Mouse (Mus musculus) mouse embryonic stem cell (cell line): Measurements from ENCODE around the gene Igf1r.

Source experiments
- in situ Hi-C, 2 experiments: fragments of 300-500 bp; cut with MboI; formaldehyde crosslinking; loops; 1 replicate in 1 of 2; 3 replicates in 1 of 2; pipeline ENCODE4 v1.14.3; 2019 to 2020; ENCODE audit warnings: low sequenced_read_pairs in 2 of 2, low pct_unique_long_range_greater_than_20kb in 1 of 2, mixed read lengths in 1 of 2; ENCODE audit not compliant: unreplicated experiment in 1 of 2

The Igf1r gene

DNA sequence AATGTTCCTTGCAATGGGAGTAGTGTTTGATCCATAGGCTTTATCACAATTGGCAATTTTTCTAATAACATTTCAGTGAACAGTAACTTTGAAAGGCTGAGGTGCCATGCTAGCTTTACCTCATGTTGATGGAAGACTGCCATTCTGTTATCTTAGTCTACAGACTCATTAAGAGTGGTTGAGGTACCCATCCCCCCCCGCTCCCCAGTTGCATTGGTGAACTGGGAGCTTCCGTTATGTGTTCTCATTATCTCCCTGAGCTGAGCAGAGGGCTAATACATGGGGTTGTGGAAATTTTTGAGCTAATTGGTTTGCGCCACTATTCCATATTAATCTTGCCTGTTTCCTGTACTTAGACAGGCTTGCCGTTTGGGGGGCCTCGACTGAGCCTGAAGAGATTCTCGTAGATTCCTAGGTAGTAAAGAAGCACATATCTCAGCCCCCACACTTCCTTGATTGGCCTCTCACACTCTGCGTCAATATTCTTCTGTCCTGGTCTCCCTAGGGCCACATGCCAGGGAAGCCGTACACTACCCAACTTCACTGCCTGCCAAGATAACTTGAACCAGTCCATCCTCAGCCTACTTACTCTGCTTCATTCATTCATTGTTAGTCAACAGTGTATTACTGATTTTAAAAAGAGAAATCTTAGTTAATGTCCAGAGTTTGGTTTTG lies 139.8 kb downstream of the Igf1r start:
- in situ Hi-C loops, result no loop called here

DNA sequence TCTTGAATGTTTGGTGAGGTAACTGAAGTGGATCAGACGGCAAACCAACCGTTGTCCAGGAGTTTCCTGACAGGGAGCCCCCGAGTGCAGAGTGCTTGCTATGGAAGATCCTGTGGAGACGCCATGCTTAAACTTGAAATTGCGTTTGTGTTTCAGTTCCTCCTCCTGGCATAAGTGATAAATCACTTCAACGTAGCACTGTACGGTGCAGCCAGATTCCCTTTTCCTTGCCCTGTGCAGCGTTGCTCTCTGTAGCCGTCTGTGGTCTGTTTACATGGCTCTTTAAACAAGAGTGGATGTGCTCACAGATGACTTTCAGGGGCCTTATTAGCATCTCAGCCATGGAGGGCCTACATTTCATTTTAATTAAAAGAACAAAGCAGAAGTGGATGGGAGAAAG lies 141.2 kb downstream of the Igf1r start:
- in situ Hi-C loops, result no loop called here

DNA sequence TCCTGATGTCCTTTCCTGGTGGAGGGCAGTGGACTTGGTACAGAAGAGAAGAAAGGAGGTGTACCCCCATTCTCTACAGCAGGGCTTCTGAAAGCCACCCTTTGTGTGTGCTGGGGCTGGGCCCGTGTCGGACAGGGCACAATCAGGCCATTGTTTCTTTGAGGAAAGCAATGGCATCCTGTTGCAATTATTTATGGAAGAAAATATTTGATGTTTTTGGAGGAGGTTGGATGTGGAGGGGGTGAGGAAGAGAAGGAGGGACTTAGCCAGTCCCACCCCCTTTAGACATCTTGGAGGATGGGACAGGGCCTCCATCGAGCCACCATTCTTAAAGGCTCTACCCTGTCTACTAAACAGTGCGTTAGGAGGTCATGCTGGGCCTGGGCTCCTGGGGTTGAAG lies 142.9 kb downstream of the Igf1r start:
- in situ Hi-C loops, result no loop called here

DNA sequence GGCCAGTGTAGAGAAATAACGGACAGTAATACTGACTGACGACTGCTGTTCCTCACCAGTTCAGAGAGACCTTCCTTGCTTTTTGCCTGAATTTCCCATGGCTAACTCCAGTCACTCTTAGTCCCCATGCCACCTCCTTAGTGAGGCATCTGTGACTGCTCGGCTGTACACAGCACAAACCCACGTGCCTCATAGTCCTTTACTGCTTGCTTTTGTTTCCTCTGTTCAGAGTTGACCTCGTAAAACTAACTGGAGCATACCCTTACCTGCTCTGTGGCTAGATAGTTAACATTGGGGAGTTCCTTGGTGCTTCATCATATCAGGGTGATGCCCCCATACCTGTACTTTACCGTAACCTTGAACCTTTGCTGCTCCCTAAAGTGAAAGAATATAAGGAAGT lies 143.8 kb downstream of the Igf1r start:
- in situ Hi-C loops, result no loop called here

DNA sequence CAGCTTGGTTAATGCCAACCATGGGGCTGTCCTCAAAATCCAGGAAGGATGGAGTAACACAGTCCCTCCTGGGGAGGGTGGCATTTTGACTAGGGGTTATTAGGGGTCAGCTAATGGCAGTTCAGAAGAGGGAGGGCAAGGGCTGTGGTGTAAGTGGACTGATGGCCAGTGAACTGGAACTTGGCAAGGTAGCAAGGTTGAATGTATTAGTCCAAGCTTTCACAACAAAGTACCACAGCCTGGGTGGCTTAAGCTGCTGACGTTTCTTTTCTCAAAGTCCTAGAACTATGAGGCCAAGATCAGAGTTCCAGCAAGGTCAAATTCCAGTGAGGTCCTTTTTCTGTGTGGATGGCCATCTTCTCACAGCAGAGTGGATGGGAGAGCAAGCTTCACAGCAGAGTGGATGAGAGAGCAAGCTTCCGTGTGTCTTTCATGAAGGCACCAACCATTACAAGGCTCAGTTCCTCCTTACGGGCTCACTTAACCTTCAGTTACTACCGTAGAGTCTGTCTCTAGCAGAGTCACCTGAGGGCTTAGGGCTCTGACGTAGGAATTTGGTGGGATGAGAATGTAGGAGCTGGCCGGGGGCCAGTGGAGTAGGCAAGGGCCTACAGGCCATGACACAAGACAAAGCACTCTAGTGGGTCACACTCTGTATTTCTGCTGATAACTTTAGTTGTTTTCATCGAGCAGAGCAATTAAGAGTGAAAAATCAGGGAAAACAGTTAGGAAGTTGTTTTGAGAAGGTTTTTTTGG lies 144.6 kb downstream of the Igf1r start:
- in situ Hi-C loops, result no loop called here

DNA sequence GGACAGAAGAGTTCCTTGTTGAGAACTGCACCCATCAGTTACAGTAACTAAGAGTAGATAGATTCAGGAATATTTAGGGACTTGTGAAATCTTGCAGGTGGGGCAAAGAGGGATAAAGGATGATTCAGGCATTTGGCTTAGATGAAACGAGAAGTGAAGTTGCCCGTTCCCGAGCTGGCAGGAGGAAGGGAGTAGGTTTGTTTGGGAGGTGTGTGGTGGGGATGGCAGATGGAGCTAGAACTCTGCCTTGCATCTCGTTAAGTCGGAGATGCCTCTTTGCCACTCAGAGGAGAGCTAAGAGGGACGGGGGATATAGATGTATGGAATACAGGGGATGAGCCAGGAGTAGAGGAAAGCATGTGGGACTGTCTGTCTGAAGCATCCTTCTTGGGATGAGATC lies 145.5 kb downstream of the Igf1r start:
- in situ Hi-C loops, result no loop called here

DNA sequence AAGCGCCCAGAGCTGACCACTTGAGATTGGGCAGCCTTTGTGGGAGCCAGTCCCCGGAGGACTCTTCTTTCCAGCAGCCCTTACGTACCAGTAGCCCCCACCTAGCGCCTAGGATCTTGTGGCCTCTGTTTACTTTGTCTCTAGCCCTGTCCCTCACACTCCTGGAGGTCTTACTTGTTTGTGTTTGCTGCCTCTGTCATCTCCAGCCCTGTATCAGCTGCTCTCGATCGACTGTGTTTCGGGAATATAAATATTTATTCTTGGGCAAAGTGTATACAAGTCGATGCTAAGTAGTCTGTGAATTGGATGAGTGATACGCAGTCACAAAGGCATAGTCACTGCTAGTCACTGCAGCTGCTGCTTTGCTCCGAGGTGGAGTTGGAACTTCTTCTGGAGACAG lies 147.8 kb downstream of the Igf1r start:
- in situ Hi-C loops, result no loop called here

DNA sequence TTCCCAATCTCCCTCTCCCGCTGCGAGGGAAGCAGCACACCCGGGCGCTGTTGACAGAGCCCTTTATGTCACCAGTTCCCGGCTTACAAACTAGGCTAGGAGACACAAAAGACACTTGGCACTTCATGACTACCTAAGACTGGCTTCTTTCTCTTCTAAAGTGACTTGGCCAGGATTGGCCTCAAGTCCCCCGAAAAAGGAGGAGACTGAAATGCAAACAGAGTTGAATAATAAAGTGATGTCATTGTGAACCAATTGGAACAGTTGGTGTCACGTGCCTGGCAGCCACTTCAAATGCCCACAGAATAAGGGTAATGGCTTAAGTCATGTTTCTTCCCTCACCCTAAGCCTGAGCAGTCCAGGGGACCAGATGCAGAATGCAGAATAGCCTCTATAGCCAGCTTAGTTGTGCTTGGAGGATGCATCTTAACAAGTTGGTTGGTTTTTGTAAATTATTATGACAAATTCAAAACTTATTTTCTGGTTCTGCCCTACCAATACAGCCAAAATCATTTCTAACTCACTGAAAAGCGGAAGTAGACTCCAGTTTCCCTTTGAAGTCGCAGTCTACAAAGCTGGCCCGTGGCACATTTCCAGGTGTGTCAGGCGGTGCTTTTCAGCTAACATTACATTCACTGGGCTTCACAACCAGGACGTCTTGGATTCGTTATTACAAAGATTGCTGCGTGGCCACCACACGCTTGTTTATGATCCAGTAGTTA lies 150.0 kb downstream of the Igf1r start:
- in situ Hi-C loops, result no loop called here

DNA sequence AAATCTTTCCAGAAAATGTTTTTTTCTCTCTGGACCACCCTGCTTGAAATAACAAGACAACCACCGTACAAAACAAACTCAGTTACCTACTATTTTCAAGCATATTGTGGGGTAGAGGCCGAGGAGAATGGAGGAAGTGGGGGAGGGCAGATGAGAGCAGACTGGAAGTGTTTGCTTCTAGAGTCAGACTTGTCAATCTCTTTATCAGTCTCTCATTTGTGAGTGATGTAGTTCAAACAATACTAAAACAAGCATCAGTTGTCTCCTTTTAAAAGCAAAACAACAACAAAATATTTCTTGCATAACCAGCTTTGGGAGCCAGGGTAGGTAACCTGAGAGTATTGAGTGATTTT lies 150.5 kb downstream of the Igf1r start:
- in situ Hi-C loops, result no loop called here

DNA sequence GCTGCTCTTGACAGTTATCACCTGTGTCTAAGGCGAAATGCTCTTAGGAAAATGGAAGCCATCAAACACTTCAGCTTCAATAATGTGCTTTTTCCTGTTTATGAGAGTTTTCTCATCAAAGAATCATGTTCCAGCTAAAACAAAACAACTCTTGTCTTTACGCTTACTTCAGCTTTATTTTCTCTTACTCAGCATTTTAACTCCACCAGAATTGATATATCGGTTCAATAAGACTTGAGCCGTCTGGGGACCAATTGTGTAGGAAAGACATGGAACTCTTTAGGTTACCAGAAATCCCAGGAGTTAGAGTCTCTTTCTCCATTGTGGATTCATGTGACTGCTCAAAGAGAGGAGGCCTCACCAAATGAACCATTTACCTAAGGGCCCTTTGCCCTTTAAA lies 158.9 kb downstream of the Igf1r start:
- in situ Hi-C loops, result no loop called here

DNA sequence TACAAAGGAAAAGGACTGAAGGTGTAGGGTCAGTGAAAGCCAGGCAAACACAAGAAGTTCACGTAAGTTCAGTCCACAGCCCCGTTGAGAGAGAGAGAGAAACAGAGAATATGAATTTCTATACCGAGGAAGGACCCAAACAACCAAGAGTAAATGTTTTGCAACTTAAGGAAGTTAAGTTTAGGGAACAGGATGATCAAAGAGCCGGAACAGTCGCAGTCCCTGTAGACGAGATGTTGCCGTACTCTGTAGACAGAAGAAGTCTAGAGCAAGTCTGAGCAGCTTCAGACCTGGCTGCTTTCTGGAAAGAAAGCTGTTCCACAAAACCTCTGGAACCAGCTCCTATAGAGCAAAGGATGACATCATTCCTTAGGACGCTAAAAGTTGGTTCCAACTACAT lies 160.0 kb downstream of the Igf1r start:
- in situ Hi-C loops, result no loop called here

DNA sequence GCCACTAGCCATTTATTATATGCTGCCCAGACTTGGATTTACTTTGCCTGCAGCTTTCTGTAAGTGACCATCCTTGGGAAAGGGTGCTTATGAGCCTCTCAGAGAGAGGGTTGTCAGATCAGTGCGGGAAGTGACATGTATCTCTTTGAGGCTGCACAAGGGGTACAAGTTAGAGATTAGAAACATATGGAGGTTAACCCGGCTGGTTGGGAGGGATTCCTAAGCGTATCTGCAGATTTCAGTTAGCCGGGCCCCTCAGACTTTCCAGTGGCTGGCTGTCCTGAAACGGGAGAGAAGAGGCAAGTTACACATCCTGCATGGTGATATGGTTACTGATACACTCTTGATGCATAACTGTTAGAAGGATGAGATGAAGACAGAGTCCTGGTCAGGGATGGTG lies 161.7 kb downstream of the Igf1r start:
- in situ Hi-C loops, result no loop called here

DNA sequence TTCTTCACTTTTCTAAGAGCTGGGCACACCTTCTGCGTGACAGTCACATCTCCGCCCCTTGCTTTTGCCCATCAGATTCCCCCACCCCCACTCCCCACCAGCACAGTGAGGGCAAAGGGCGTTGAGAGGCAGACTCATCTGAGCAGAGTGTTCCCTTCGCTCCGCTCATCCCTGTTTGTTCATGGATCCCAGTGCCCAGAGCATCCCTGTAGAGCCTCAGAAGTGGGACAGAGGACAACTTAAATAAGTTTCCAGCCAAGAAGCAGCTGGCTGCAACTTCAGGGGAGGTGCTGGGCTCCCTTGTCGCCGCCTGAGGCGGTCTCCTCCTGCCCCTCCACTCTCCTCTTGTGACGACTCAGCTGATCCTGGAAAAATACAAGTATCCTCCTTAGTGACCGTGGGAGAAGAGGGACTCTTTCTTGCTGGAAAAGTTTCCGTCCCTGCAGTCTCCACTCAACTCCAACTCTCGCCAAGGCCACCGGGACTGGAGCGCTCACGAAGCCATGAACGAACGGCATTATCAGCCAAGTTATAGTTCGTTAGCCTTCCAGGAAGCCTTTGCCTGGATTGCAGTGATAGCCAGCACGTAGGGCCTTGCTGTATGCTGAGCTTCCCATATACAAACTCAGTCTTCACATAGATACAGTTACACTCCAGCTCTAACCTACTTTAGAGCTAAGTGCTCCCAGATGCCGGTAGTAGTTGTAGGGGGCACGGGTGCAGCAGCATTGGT lies 162.5 kb downstream of the Igf1r start:
- in situ Hi-C loops, result no loop called here

DNA sequence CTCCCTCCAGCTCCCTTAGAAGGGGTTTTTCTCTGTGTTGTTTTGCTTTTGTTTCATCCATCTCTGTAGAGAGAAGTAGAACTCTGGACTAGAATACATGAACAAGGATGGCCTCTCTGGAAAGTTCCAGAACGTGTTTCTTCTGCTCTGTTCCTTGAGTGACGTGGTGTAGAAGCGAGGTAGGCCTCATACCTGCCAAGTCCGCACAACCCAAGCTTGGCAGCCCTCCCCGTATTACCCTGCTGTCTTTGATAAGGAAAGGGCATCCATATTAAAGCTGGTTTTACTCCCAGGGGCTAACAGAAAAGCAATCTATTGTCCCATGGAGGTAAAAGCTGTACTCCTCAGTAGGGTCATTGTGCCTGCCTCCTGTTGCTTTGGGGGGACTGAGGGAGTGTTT lies 164.9 kb downstream of the Igf1r start:
- in situ Hi-C loops, result no loop called here

DNA sequence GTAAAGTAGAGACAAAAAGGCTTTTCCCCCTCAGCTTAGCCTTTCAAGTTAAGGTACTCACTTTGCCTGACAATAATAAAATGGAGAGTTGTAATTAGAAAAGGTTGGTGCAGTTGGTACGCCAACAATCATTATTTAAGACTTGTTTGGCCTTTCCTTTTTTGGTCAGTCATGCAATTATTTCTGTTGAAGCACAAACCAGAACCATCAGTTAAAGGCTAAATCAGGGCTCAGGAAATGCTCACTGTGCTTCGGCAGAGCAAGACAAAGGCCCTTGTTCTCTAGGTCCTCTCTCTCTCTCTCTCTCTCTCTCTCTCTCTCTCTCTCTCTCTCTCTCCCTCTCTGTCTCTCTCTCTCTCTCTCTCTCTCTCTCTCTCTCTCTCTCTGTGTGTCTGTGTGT lies 165.4 kb downstream of the Igf1r start:
- in situ Hi-C loops, result no loop called here

DNA sequence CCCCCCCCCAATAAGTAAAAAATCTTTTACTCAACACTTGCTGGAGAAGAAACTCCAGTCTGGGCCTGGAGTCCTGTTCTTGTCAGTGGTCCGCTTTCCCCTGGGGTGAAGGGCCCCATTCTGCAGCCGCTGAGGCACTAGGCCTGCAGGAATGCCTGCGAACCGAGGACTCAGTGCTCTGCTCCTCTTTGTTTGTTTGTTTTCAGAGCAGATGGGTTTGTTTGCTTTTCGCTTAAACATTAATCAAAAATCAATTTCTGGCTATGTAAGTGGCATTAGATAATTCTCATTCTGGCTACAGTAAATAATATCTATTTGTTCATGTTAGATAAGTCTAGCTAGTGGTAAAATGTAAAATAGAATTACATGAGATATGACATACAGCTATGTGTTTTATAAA lies 167.0 kb downstream of the Igf1r start:
- in situ Hi-C loops, result no loop called here

DNA sequence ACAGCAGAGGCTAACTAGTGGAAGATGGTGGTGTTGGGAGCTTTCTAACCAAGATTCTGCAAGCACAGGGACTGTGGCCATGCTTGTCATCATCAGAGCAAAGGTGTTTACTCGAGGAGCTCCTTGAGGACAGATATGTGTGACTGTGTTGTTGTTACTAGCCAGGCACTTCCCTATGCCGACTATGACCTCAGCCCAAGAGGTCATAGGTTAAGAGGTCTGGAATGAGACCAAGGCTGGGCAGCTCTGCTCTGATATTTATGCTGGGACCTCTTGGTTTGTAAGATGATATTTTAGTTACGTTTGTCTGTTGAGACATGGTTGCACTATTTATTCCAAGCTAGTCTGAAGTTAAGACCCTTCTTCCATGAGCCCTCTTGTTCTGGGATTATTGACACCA lies 169.8 kb downstream of the Igf1r start:
- in situ Hi-C loops, result no loop called here

DNA sequence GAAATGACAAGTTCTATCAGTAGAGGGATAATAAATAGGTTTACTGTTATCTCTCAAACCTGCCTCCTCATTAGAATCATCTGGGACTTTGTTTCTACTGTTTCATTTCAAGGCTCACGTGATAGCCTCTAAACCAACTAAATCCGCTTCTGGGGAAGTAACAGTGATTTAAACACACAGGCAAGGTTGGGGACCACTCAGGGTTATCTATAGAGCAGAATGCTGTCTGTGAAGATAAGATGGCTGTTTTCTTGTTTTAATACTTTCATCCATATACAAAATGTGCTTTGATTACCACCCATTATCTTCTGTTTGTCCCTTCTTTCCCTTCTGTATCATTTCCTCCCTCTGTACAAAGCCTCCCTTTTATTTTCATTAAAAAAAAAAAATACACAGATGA lies 172.7 kb downstream of the Igf1r start:
- in situ Hi-C loops, result loop anchor here in 1 of 2 experiments (25.0 kb wide), 2 partner anchors 187 to 338 kb away; no protein-coding TSS in a partner anchor

DNA sequence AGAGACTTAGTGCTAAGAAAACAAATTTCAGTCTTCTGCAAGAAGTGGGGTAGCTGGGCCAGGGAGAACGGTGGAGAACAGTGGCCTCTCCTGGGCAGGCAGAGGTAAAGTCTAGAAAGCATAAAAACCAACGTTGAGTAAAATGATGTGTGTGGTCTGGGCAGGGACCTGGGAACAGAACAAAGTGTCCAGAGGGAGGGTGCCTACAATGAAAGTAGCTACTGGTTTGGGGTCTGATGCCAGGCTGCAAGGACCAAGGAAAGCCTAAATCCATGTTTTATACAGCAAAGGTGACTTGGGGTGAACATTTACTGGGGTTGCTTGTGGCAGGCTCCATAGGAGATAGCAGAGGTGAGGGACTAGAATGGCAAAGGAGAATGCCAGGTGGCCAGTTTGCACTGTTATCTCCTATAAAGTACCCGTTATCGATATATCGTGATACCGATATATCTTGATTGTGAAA lies 175.2 kb downstream of the Igf1r start:
- in situ Hi-C loops, result loop anchor here in 1 of 2 experiments (25.0 kb wide), 2 partner anchors 184 to 341 kb away; no protein-coding TSS in a partner anchor
